Mouse (Mus musculus): ENCODE measurements around the gene Wdfy2.
A peak's percentile ranks its signal among the peaks of the same experiment; 100 is the strongest.
"Not testable (repeated sequence)": the region's sequence is repeated elsewhere in the genome, so short reads cannot be mapped to it uniquely, and the experiment has no call there.

The Wdfy2 gene

GRCm38 (mm10) chr14:62837641-62838252, at the start of gene Wdfy2:
Gene Wdfy2 (plus strand): TSS chr14:62837678.
- DNase-seq (ENCODE audit: low spot score): peak; percentile 53

GRCm38 (mm10) chr14:62789282-62789681, 48.2 kb upstream of the Wdfy2 start:
- DNase-seq (ENCODE audit: low spot score): no peak

DNA sequence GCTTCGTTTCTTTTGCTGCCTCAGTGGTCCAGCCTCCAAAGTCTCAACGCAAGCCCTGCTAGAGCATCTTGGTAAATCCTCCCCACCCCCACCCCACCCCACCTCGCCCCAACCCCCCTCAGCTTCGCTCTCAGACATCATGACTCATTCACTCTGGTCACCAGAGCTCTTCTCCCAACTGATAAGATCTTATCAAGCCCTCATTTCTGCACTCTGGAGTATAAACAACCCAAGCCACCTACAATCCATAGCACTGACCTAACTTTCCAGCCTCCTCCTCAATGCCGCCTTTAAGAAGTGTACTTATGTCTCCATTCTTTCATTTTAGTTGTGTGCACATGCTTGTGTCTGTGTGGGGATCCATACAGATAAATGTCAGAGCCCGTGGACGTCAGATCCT, 41.8 kb upstream of the Wdfy2 start:
- no peak for DNase-seq (ENCODE audit: low spot score)

DNA sequence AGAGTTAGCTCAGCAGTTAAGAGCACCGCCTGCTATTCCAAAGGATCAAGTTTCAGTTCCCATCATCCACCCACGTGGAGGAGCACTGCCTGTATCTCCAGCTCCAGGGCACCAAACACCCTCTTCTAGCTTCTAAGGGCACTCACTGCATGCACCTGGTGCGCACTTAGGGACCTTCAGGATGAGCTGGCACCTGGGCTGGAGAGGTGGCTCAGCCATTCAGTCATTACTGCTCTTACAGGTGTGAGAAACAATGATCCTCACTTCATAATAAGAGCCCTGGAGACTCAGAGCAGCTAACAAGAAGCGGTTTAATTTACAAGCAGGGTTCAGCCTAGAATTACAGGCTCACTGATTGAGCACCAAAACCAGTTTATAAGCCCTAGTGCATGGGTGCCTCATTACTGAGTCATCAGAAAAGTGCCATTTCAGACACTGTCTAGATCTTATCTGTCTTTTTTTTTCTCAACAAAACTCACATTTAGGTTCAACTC, 38.8 kb upstream of the Wdfy2 start:
- DNase-seq (ENCODE audit: low spot score): peak; percentile 76

- DNase-seq (ENCODE audit: low spot score): no peak
These were observed 36.7 kb upstream of the Wdfy2 start for GRCm38 (mm10) chr14:62800791-62801190.

DNA sequence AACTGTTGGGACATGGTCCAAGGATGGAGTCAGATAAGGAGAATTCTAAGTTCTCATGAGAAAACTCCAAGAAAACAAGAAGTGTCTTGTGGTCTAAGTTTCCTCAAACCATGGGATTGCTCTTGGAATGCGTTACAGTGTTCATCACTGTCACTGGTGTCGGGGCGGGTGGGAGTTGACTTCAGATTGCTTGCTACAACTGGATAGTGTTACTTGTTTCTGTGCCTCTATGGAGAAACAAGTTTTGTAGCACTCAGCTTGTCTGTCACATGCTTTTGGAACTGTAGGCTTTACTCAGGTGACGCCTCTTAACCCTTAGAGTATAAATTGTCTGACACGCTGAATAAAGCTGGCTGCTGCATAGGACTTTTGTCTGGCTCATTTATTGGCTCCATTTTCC, 34.3 kb upstream of the Wdfy2 start:
- DNase-seq (ENCODE audit: low spot score): no peak

GRCm38 (mm10) chr14:62806921-62807320, 30.6 kb upstream of the Wdfy2 start:
- DNase-seq (ENCODE audit: low spot score): no peak

- no peak for DNase-seq (ENCODE audit: low spot score)
These were observed 28.6 kb upstream of the Wdfy2 start for GRCm38 (mm10) chr14:62808661-62809523.

DNA sequence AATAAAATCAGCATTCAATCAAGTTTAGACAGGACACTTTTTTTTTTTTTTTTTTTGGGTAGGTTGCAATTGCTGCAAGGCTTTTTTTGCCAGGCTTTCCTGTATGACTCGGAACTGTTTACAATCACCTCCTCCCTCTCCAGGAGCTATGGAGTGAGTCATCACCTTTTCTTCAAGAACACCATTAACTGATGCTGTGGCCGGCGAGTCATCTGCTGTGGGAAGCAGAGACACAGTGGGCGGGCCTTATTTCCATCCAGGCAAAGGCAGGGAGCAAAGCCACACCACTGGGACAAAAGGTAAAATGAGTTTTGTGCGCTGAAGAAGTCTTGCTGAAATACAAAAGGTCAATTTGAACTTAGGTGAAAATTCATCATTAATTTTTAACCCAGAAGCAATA, 24.7 kb upstream of the Wdfy2 start:
- DNase-seq (ENCODE audit: low spot score): no peak

DNA sequence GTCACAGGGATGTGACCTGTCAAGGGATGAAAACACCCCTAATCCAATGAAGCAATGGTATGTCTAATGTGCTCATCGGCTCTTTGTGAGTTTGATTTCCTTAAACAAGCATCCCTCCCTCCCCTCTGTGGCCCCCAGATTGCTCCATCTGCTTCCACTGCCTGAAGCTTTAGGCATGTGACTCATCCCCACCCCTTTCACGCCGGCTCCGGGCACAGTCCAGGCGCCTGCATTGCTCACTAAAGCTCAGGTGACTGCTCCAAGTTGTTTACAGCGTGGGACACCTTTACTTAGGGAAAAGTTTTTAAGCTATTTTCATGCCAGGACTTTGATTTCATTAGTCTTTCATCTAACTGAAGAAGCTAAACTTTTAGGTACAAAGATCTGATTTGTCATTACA, 22.9 kb upstream of the Wdfy2 start:
- no peak for DNase-seq (ENCODE audit: low spot score)

DNA sequence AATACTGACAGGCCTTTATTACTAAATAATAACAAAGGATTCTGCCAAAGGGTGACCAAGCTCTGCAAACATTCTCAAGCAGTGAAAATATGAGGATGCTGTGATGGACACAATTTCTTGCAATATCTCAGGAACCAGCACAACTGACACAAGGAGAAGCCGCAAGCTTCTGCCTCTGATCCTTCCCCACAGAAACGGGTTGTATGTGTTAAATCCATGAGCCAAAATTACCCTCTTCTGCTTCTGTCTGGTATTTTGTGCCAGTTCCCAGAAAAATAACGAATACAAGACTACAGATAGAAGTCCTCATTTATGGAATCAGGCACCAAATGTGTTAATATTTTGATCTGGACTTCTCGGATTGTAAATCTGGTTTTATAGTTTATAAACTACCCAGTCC, 20.7 kb upstream of the Wdfy2 start:
- DNase-seq (ENCODE audit: low spot score): no peak

DNA sequence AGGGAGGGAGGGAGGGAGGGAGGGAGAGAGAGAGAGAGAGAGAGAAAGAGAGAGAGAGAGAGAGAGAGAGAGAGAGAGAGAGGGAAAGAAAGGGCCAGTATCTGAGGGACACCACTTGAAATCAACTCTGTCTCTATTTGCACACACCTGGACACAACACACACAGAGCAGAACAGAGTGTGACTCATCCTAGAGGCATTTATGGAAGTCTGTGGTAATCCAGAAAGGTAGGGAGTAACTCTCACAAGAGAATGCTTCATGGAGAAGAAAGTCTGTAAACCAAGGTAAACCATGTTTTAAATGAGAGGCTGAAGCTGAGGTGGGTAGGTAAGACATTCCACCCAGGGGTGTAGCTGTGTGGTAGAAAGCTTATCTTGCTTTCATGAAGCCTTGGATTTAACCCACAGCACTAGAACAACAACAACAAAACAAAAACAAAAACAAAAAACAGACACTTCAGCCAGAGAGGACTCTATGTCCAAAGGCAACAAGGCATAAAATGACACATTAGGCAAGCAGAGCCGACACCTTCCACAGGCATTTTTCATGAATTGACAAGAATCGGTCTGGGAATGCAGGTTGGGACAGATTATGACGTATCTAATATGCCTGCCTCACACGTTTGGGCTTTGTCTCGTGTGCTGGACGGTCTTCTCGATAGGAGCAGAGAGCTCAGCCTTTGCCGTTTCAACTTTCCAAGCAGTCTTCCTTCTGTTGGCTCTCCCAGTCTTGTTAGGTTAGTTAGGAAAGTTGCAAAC, 11.7 kb upstream of the Wdfy2 start:
- DNase-seq (ENCODE audit: low spot score): no peak

GRCm38 (mm10) chr14:62829291-62829690, 8.2 kb upstream of the Wdfy2 start:
- no peak for DNase-seq (ENCODE audit: low spot score)

GRCm38 (mm10) chr14:62831691-62832275, 5.7 kb upstream of the Wdfy2 start:
- no peak for DNase-seq (ENCODE audit: low spot score)

- DNase-seq (ENCODE audit: low spot score): no peak
These were observed 4.4 kb upstream of the Wdfy2 start for GRCm38 (mm10) chr14:62833036-62833435.

GRCm38 (mm10) chr14:62833541-62833940, 3.9 kb upstream of the Wdfy2 start:
- DNase-seq (ENCODE audit: low spot score): no peak

DNA sequence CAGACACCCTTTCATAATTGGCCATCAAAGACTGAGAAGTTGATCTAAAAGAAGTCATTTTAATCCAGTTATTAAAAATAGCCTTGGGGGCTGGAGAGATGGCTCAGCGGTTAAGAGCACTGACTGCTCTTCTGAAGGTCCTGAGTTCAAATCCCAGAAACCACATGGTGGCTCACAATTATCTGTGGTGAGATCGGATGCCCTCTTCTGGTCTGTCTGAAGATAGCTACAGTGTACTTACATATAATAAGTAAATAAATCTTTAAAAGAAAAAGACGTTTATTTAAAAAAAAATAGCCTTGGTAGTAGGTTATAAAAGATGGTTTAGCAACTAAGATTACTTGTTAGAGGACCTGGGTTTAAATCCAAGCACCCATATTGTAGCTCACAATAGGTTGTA, 1.7 kb upstream of the Wdfy2 start:
- not testable (repeated sequence) for DNase-seq (ENCODE audit: low spot score)

DNA sequence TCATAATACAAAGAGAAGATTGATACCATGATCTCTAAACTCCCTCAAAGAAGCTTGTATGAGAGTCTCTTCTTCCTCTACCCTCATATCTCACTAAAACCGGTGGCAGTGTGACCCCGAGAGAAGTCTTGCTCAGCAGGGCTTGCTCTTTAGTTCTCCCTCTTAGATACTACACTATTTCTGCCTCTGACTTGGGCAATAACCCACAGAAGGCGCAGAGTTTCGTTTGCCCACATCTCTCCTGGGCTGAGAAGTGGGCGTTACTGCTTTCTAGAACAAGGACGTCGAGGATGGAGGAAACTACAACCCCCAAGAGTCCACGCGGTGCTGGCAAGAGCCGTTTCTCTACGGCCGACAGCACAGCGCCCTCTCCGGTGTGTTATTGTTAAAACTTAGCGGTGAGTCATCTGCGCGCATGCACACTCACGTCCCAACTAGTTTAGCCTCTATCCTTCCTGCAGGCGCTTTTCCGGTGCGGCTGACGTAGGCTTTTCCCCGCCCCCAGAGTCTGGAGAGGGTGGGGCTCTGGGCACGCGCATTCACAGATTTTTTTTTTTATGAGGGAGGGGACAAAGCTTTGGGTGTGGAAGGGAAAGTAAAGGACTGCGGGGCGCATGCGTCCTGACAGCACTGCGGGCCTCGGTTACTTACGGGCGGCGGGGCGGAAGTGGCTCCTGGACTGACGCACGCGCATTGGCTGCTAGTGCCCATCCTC, 395 bp upstream of the Wdfy2 start:
- peak; percentile 99 for DNase-seq (ENCODE audit: low spot score)

DNA sequence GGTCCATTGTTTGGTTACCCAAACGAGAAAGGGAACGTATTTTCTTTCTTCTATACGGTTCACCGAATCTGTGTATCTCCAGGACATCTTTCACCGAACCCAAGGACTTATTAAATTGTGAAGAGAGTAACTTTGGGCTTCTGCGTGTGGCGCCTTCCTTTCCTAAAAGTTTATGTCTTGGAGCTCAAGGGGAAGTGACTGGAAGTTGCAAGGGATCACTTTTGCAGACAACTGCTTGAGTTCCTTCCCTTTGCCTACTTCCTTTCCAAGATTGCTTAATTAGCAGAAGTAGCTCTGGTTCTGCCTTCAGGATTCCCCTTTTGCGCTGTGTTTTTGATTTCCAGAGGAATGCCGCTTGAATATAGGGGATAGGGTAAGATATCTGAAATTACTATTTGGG, 858 bp downstream of the Wdfy2 start:
- DNase-seq (ENCODE audit: low spot score): no peak

DNA sequence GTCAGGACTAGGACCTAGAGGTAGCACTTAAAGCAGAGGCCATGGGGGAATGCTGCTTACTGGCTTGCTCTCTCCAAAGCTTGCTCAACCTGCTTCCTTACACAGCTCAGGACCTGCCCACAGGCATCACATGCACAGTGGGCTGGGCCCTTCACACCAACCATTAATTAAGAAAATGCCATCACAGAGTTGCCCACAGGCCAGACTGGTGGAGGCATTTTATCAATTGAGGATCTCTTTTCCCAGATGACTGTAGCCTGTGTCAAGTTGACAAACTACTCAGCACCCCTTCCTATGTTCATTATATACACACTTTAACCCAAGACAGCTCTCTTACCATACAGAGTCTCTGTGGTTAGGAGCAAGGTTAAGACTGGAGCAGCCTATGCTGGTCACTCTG, 4.2 kb downstream of the Wdfy2 start:
- DNase-seq (ENCODE audit: low spot score): no peak

- no peak for DNase-seq (ENCODE audit: low spot score)
These were observed 5.0 kb downstream of the Wdfy2 start for GRCm38 (mm10) chr14:62842495-62842894.

GRCm38 (mm10) chr14:62842976-62843375, 5.5 kb downstream of the Wdfy2 start:
- DNase-seq (ENCODE audit: low spot score): no peak

All from embryo, embryonic 10.5 days (tissue).